Mouse (Mus musculus): ENCODE results near the gene Iqschfp. TPM values are rescaled to one million over a fixed set of nuclear protein-coding genes. Genes with fewer than 3 reads are reported as not detected.

Gene Iqschfp
- total and polyA plus RNA-seq, 2 experiments from 2014 or later, result not detected

- peak; percentile 59 for DNase-seq (ENCODE audit: low spot score)
These were observed 614.8 kb downstream of the Iqschfp start for GRCm38 (mm10) chr3:68506769-68507318.

DNA sequence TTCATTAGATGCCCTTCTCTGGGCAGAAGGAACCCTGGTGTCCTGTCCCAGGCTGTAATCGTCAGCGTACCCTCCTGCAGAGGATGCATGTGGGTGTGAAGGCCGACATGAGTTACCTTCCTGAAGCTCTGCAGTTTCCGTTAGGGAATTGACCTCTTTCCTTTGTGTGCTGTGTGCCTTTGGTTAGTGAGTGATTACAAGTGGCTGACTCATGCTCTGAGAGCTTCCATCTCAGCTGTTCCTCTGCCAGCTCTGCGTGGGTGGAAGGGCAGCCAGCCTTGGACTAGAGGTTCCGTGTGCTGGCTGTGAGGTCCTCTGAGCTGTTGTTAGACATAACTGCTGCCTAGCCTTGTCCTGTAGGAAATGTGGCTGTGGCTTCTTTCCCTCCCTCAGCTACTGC lies 616.6 kb downstream of the Iqschfp start:
- Histone ChIP-seq H3K4me1 (ENCODE audit: control insufficient read depth, insufficient read depth) (peaks cover 30% of the 10 kb centered on the region), H3K4me3 (ENCODE audit: low read depth, low read length) (no peak overlapping the region), H3K36me3 (replicated peaks; ENCODE audit: control insufficient read depth, insufficient read depth, low read length) (no peaks in the 10 kb centered on the region), H3K27ac (ENCODE audit: low read depth) (peak overlapping the region; percentile 78), H3K4me2 (ENCODE audit: low read depth, low read length) (no peak overlapping the region), H3K27me3 (ENCODE audit: control insufficient read depth, insufficient read depth, low read length) (no peaks in the 10 kb centered on the region), H3K9ac (replicated peaks; ENCODE audit: low read depth, low read length) (peak overlapping the region; percentile 27; the same call in 1 of the 2 replicates), H3K9me3 (replicated peaks; ENCODE audit: control insufficient read depth, low read length) (no peaks in the 10 kb centered on the region)
- peak; percentile 81 for DNase-seq (ENCODE audit: low spot score)
- no peak for TF ChIP-seq EP300 (IDR thresholded peaks at IDR 0.05; ENCODE audit: low read depth)
- 0 out of 2 replicates have a peak, but pooled peaks have one; percentile 2 for TF ChIP-seq CTCF (IDR thresholded peaks at IDR 0.05; ENCODE audit: low read depth)
- WGBS, result 6% methylated on average over 6 of the region's 6 CpGs
- ATAC-seq (ENCODE audit: insufficient read depth, low read depth), result peak; percentile 91

More at GRCm38 (mm10) chr3:68506769-68507318, 614.8 kb downstream of the Iqschfp start:
- H3K27ac ChIP-seq (ENCODE audit: low read depth), result peak overlapping the region; percentile 28; the same call in 1 of the 2 replicates
- H3K9ac ChIP-seq (replicated peaks; ENCODE audit: low read depth, low read length), result no peak overlapping the region
- TF ChIP-seq CTCF (IDR thresholded peaks at IDR 0.05; ENCODE audit: low read depth) (no peak), EP300 (IDR thresholded peaks at IDR 0.05; ENCODE audit: low read depth) (no peak)
- H3K36me3 ChIP-seq (replicated peaks; ENCODE audit: control insufficient read depth, insufficient read depth, low read length), result no peaks in the 10 kb centered on the region
- 39% methylated on average over 7 of the region's 7 CpGs for WGBS
- no peak overlapping the region for H3K4me2 ChIP-seq (ENCODE audit: low read depth, low read length)
- peaks cover 36% of the 10 kb centered on the region for H3K4me1 ChIP-seq (ENCODE audit: control insufficient read depth, insufficient read depth)
- H3K9me3 ChIP-seq (replicated peaks; ENCODE audit: control insufficient read depth, low read length), result no peaks in the 10 kb centered on the region
- peak; percentile 18; the same call in 1 of the 2 replicates for ATAC-seq (ENCODE audit: insufficient read depth, low read depth)
- no peaks in the 10 kb centered on the region for H3K27me3 ChIP-seq (ENCODE audit: control insufficient read depth, insufficient read depth, low read length)
- no peak overlapping the region for H3K4me3 ChIP-seq (ENCODE audit: low read depth, low read length)

DNA sequence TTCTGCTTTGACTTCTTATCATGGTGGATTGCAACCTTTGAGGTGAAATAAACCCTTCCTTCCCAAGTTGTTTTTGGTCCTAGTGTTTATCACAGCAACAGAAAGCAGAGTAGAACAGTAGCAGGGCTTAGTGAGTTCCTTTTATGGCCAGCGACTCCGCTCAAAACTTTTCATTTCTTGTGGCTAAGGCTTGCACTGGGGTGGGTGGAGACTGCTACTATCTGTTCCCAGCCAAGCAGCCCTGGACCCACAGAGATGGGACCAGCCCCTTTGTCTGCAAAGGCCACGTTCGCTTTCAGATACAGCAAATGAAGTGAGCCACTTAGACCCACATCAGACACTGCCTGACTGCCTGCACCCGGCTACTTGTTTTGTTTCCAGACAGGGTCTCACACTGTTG lies 618.8 kb downstream of the Iqschfp start:
- Histone ChIP-seq H3K9me3 (replicated peaks; ENCODE audit: control insufficient read depth, low read length) (no peaks in the 10 kb centered on the region), H3K4me1 (ENCODE audit: control insufficient read depth, insufficient read depth) (peaks cover 28% of the 10 kb centered on the region), H3K9ac (replicated peaks; ENCODE audit: low read depth, low read length) (no peak overlapping the region), H3K27me3 (ENCODE audit: control insufficient read depth, insufficient read depth, low read length) (no peaks in the 10 kb centered on the region), H3K27ac (ENCODE audit: low read depth) (no peak overlapping the region), H3K36me3 (replicated peaks; ENCODE audit: control insufficient read depth, insufficient read depth, low read length) (no peaks in the 10 kb centered on the region), H3K4me3 (ENCODE audit: low read depth, low read length) (no peak overlapping the region), H3K4me2 (ENCODE audit: low read depth, low read length) (no peak overlapping the region)
- WGBS, result 57% methylated on average over 5 of the region's 5 CpGs
- no peak for ATAC-seq (ENCODE audit: insufficient read depth, low read depth)
- TF ChIP-seq EP300 (IDR thresholded peaks at IDR 0.05; ENCODE audit: low read depth), result no peak
- TF ChIP-seq CTCF (IDR thresholded peaks at IDR 0.05; ENCODE audit: low read depth), result no peak
- no peak for DNase-seq (ENCODE audit: low spot score)

DNA sequence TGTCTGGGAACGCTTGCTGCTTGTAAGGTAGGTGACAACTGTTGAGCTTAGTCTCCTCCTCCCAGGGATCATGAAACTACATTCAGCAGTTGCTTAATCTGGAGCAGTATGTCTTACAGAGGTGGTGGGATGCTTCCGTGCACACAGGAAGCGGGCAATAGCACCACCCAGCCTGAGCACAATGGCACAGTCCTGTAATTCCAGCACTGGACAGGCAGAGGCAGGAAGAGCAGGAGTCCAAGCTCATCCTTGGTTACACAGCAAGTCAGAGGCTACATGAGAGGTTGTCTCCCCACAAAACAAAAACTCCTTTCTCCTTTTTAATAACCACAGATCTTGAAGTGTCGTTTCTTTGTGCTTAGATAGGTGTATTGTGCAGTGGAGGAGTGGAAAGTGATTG lies 619.7 kb downstream of the Iqschfp start:
- no peaks in the 10 kb centered on the region for H3K27me3 ChIP-seq (ENCODE audit: control insufficient read depth, insufficient read depth, low read length)
- no peaks in the 10 kb centered on the region for H3K9me3 ChIP-seq (replicated peaks; ENCODE audit: control insufficient read depth, low read length)
- no peak overlapping the region for H3K9ac ChIP-seq (replicated peaks; ENCODE audit: low read depth, low read length)
- H3K4me1 ChIP-seq (ENCODE audit: control insufficient read depth, insufficient read depth), result peaks cover 31% of the 10 kb centered on the region
- TF ChIP-seq CTCF (IDR thresholded peaks at IDR 0.05; ENCODE audit: low read depth), result no peak
- TF ChIP-seq EP300 (IDR thresholded peaks at IDR 0.05; ENCODE audit: low read depth), result no peak
- no peak overlapping the region for H3K27ac ChIP-seq (ENCODE audit: low read depth)
- no peak for DNase-seq (ENCODE audit: low spot score)
- ATAC-seq (ENCODE audit: insufficient read depth, low read depth), result no peak
- H3K4me2 ChIP-seq (ENCODE audit: low read depth, low read length), result no peak overlapping the region
- no peak overlapping the region for H3K4me3 ChIP-seq (ENCODE audit: low read depth, low read length)
- H3K36me3 ChIP-seq (replicated peaks; ENCODE audit: control insufficient read depth, insufficient read depth, low read length), result no peaks in the 10 kb centered on the region
- WGBS, result 71% methylated on average over 4 of the region's 4 CpGs

GRCm38 (mm10) chr3:68512327-68512726 lies 620.3 kb downstream of the Iqschfp start:
- no peak for TF ChIP-seq EP300 (IDR thresholded peaks at IDR 0.05; ENCODE audit: low read depth)
- TF ChIP-seq CTCF (IDR thresholded peaks at IDR 0.05; ENCODE audit: low read depth), result no peak
- Histone ChIP-seq H3K4me3 (ENCODE audit: low read depth, low read length) (no peak overlapping the region), H3K27ac (ENCODE audit: low read depth) (no peak overlapping the region), H3K36me3 (replicated peaks; ENCODE audit: control insufficient read depth, insufficient read depth, low read length) (no peaks in the 10 kb centered on the region), H3K9me3 (replicated peaks; ENCODE audit: control insufficient read depth, low read length) (no peaks in the 10 kb centered on the region), H3K4me1 (ENCODE audit: control insufficient read depth, insufficient read depth) (peaks cover 31% of the 10 kb centered on the region), H3K27me3 (ENCODE audit: control insufficient read depth, insufficient read depth, low read length) (no peaks in the 10 kb centered on the region), H3K9ac (replicated peaks; ENCODE audit: low read depth, low read length) (no peak overlapping the region), H3K4me2 (ENCODE audit: low read depth, low read length) (no peak overlapping the region)
- WGBS, result 78% methylated on average over 11 of the region's 11 CpGs
- DNase-seq (ENCODE audit: low spot score), result no peak
- ATAC-seq (ENCODE audit: insufficient read depth, low read depth), result no peak
